Mouse (Mus musculus) natural killer cell, adult 2 months (primary cell): ENCODE data around the gene Bicdl2.

Experiments
- DNase-seq, 2 experiments: peaks; one replicate each; pipeline ENCODE4 v3.0.0; 2022; ENCODE audit warnings: low spot score in 2 of 2

Gene Bicdl2

GRCm38 (mm10) chr17:23706212-23706611 is 45.9 kb downstream of the Bicdl2 start:
- peak; percentile 61 to 73 for DNase-seq

DNA sequence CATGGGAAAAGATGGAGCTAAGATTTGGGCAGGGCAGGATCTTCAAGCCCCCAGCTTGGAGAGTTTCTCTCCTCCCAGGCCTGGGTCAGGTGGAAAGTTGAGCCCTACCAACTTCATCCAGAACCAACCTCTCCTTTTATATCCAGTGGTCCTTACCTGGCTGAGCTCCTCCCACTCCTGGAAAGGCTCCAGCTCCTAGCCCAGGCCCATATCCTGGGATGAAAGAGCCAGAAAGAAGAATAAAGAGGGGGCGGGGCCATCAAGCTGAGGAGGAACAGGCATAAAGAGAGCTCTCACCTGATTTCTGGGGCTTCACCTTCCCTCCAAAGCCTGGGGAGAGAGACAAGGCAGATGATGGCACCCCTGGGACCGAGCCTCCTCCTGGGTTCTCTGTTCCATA is 56.7 kb downstream of the Bicdl2 start:
- no peak for DNase-seq
